Mouse (Mus musculus) urinary bladder, postnatal 36 days (tissue): Measurements from ENCODE around the gene Cox7a2l.

Experiments used
- DNase-seq, 2 experiments: peaks; one replicate each; pipeline ENCODE4 v3.0.0; 2022; ENCODE audit warnings: low spot score in 2 of 2, mixed read lengths in 1 of 2

Cox7a2l gene

DNA sequence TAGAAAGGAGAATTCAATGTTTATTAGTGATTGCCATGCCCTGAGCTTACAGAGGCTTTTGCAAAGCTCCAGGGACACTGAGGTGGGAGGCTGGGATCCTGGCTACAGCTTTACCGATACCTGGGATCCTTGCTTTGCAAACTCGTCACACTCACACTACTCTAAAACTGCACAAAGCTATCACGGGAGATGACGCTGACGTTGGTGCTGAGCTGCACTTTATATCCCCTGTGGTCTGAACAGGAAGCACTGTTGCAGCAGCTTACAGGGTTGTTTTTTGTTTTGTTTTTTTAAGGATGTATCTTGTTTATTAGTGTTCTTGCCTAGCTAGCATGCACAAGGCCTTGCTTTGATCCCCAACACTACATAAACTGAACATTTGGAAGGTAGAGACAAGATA lies 63.5 kb downstream of the Cox7a2l start:
- no peak for DNase-seq

DNA sequence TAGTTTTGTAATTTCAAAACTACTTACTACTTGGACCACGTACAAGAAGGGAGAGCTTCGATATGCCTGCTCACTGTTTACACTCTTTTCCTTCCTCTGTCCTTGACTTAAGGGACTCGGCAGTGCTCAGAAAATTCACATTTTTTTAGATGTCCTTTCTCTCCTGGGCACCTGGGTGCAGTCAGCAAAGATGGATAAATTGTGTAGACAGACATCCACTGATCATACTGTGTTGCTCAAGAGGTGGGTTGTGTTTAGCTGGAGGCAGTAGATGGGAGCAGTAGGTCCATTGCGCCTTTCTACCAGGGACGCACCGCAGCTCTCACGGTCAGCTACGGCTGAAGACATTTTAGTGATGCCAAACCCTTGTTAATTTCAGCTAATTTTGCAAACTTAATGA lies 64.7 kb downstream of the Cox7a2l start:
- no peak for DNase-seq
